Mouse (Mus musculus) E14TG2a.4 (cell line): ENCODE results near the gene Gphn.

ENCODE experiments used
- CTCF ChIP-seq: conservative IDR thresholded peaks from 2 replicates; pipeline ENCODE4 v1.5.1; 2014; ENCODE audit warnings: low read length
- NANOG ChIP-seq: IDR thresholded peaks from 2 replicates; pipeline ENCODE4 v1.6.1; 2014; ENCODE audit warnings: borderline replicate concordance, low read length, mixed read lengths
- POU5F1 ChIP-seq: IDR thresholded peaks from 2 replicates; pipeline ENCODE4 v1.6.1; 2014; ENCODE audit warnings: low read length, borderline replicate concordance

DNA sequence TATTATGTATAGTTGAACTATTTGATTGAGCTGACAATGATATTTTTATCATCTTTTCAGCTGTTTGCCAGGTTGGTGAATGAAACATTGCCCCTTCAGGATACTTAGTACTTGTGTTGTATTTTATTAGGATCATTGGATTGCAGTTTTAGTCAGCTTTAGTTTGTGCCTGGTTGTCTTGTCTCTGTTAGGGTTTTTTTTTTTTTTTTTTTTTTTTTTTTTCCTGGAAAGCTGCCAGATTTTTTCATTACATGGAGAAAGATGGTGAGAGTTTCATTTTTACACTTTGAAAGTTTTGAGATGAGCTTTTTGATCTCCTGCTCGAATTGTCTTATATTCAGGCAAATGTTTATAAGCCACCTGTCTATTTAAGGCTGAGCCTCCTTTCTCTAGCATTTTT, 22.2 kb downstream of the Gphn start:
- TF ChIP-seq CTCF (no peak), NANOG (no peak), POU5F1 (no peak)
